Mouse (Mus musculus): Measurements from ENCODE around the gene Emcn.

Gene Emcn

DNA sequence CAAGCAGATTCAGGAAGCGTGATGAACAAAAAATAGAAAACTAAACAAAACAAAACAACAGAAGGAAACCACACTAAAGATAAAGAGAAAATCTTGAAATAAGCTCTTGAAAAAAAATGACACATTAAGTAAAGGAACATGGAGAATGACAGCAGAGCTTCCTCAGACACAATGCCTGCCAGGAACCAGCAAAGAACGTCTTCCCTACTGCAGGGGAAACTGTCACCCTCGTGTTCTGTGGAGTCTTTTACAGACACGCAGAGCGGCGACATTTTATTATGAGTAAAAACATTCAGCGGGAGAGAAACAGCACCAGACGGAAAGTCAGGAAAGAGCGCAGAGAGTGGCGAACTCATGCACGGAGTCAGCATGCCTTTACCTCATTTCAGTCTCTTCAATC is 54.7 kb downstream of the Emcn start:
- in situ Hi-C loops (cut with MboI, MseI) = no loop called here

DNA sequence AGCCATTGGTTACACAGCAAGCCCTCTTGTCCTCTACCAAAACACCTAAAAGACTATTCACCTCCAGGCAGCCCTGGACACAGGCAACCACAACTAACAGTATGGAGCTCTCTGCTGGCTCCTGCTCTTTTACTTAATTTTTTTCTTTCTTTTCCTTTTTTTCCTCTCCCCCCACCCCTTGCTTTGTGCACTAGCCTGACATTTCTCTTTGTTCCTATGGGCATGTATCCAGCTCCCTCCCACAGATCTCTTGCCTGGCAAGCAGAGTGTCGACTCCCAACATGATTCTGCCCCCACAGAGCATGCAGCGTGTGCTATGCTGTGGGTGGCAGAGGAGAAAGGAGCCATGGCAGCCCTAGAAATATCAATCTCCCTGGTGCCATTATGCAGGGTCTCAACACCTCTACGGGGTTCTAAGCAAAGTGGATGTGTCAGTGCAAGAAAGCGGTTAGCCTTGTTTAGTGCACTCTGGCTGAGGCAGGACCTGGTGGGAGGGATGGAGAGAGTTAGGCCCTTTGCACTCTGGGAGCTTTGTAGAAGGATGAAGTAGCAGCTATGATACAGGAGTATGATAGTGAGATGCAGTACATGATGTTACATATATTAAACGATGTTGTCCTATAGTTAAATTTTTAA is 74.7 kb downstream of the Emcn start:
- in situ Hi-C loops (cut with MboI, MseI) = no loop called here

DNA sequence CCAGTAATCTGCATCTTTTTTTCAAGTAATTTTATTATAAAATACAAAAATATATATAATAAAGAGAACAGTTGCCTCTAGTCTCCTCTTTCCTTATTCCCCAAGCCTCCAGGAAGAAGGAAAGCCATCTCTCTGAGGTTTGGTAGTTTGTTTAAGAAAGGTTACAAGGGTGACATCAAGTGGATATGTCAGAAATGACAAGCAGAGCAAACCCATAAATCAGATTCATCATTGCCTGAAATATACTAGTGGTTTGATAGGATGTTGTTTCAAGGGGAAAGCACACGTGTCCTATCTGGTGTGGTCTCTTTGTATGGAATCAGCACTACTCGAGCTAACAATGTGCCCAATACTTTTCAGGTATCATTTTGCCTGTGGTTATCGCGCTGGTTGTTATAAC is 77.8 kb downstream of the Emcn start:
- in situ Hi-C loops (cut with MboI, MseI) = no loop called here

DNA sequence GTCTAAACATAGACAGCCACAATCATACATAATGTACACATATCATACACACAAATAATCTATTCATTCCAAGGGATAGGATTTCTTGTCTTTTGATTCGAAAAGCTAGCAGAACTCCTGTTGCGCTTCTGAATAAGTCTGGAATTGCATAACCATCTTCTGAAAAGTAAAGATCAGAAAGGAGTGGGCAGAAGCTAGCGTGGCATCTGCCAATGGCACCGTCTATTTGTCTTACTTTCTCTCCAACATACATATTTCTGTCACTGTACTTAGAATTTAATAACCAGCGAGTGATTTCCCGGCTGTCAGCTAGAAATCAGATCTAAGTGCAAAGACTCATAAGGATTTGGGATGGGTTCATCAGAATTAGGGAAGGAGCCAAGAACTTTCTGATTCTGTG is 88.6 kb downstream of the Emcn start:
- in situ Hi-C loops (cut with MboI, MseI) = no loop called here

DNA sequence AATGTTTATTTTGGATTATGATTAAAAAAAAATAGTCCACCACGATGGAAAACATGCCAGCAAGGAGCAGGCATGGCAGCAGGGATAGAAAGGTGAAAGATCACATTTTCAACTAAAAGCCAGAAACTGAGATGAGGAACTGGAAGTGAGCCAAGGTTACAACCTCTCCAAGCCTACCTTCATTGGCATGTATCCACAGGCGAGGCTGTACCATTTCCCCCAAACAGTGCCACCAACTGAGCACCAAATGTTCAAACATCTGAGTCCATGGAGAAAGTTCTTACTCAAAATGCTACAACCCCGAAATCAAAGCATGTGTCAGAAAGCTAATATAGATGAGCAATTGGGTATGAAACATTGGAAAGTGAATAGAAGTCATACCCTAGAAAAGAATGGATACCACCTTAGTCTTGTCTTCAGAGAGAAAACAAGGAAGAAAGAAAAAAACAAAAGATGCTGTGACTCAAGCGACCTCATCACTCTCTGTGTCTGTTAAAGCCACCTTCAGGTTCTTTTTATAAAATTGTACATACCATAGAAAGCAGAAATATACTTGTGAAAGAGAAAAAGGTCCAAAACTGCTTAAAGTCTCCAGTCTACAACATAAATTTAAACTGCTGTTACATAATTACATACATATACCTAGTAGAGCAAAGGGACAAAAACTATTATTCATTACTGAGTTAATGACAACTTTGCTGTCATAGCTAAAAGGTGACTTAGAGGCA is 124.2 kb downstream of the Emcn start:
- in situ Hi-C loops (cut with MboI, MseI) = no loop called here

DNA sequence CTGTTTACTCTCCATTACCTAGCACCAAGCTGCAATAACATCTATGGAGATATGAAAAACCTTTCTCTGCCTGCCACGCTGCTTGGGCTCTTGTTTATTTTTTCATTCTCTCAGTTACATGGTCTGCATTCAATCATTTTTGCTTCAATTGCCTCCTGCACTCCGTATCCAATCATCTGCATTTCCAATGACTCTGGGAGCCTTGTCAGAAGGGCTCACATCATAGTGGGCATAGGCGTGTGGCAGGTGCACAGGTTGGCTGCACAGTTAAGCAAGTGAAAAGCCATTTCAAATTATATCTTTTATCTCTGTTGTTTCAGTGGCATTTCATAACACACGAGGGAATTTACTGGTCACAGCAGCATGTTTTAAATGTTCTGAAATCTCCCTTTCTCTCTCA is 125.1 kb downstream of the Emcn start:
- in situ Hi-C loops (cut with MboI, MseI) = no loop called here

DNA sequence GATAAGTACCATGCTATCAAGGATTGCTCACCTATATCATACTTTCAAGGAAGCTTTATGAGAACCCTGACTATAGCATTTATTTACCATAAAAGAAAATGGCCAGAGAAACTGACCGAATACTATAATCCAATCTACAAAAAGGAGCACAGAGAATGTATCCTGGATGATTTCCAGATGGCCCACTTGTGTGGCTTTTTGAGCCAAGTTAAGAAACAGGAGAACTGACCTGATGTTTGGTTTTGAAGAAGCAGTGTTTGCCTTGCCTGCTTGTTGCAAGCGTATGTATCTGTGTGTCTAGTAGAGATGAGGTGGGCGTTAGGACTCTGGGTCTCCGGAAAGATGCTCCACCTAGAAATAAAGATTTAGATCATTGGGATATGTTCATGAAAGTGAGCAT is 125.9 kb downstream of the Emcn start:
- in situ Hi-C loops (cut with MboI, MseI) = no loop called here

DNA sequence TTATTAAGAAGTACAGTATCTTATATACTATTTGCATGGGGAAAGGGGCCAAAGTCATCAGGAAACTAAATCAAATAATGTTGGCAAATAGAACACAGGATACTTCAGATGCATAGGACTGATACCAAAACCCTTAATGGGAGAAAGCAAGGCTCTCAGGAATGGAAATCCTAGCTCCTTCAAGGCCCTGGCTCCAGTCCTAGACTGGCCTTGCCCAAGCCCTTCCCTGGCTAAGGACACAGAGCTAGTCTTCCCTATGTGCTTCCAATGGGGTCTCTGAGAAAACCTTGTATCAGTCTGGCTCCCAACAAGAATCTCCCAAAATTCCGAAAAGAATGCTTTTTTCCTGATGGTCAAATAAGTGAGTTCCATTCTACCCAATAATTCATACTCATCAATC is 126.5 kb downstream of the Emcn start:
- in situ Hi-C loops (cut with MboI, MseI) = no loop called here

DNA sequence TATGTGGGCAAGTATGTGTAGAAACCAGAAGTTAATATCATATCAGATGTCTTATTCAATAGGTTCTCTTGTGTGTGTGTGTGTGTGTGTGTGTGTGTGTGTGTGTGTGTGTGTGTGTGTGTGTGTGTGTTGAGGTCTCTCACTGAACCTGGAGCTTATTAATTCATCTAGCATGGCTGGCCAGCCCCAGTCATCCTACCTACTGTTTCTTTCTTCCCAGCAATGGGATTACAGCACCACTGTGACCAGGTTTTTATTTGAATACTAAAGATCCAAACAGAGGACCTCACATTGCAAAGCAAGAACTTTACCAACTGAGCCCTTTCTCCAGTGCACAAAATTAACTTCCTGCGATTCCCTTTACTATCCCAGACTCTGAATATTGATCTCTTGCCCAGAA is 131.3 kb downstream of the Emcn start:
- in situ Hi-C loops (cut with MboI, MseI) = no loop called here

DNA sequence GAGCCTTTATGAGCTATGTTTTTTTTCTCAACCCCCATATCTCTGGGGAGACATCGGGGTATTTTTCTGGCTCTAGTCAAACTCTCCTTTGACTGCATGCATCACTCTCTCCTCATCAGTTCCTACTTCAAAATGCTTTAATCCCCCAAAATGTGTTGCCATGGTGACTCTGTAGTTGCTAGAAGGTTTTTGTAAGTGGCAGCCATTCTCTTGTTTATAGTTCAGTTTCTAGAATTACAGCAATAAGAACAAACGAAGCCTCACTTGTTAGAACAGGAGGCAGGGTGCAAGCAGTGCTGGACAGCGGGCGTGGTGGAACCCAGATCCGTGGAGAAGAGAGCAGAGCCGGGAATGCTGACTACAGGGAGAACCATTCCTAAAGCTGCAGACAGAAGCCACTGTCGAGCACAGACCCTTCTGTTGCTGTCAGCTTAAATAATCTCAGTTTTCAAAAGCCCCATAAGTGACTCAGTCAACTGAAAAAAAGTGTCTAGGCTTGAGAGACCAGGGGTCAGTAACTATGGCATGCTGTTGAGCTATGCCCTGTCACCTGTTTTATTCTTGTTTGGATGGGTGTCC is 139.0 kb downstream of the Emcn start:
- in situ Hi-C loops (cut with MboI, MseI) = no loop called here

DNA sequence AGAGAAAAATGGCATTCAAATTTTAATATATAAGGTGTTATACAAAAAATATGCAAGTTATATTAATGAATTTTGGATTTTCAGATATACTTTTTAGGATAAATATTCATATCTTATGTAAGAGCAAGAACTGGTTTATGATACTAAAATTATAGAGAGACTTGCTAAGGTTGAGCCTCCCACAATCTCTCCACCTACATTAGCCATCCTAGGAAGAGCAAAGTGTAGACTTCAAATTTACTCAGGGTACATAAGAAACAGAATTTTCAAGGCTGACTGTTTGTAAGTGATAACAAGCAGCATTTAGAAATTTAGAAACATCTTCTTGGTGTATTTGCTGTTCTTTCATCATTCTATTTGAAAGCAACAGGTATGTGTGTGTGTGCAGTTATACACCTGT is 140.3 kb downstream of the Emcn start:
- in situ Hi-C loops (cut with MboI, MseI) = no loop called here
